In genomic region chr12:26314959-26315358, GRCm38 (mm10) we compare ENCODE assay signal across 8 mouse cellular contexts.
DNase-seq lines count a peak whose midpoint lies in the region; ATAC-seq and TF ChIP-seq lines count a peak whose summit lies in the region.

No protein-coding gene starts in this region.

- no peak overlapping the region for H3K9ac ChIP-seq in neural tube, embryonic 12.5 days
- no peak overlapping the region for H3K9ac ChIP-seq in midbrain, postnatal 0 days (replicated peaks; ENCODE audit: low read length, poor library complexity, severe bottlenecking)

- H3K36me3 ChIP-seq in neural tube, embryonic 12.5 days: peaks cover 59% of the 10 kb centered on the region
- peaks cover 27% of the 10 kb centered on the region for H3K36me3 ChIP-seq in midbrain, postnatal 0 days (ENCODE audit: insufficient read depth, low read length)

- H3K27me3 ChIP-seq in neural tube, embryonic 12.5 days (replicated peaks): no peaks in the 10 kb centered on the region
- no peaks in the 10 kb centered on the region for H3K27me3 ChIP-seq in midbrain, postnatal 0 days (ENCODE audit: insufficient read depth, low read length)

- peak; percentile 35 to 73 for DNase-seq in adrenal gland, adult (ENCODE audit: inconsistent age in 2 of 2, low spot score in 1 of 2)
- no peak for DNase-seq in adrenal gland, postnatal 4 days (ENCODE audit: low spot score in 2 of 2)
- DNase-seq in neural tube, embryonic 10.5 days (ENCODE audit: extremely low spot score, low spot score): no peak
- peak; percentile 30 to 37 for DNase-seq in cerebellum, postnatal 36 days
- DNase-seq in kidney, adult 9 months: peak; percentile 45
- peak; percentile 54 for DNase-seq in midbrain, postnatal 0 days (ENCODE audit: low spot score)
- peak; percentile 64 to 66 for DNase-seq in thymus, postnatal 36 days

- ATAC-seq in neural tube, embryonic 12.5 days (ENCODE audit: low FRiP score, low read depth): peak; percentile 50; the same call in 1 of the 2 replicates
- peak; percentile 66; the same call in 1 of the 2 replicates for ATAC-seq in midbrain, postnatal 0 days (ENCODE audit: low FRiP score)

- TF ChIP-seq CTCF in midbrain, postnatal 0 days (IDR thresholded peaks at IDR 0.05): peak; percentile 81

- no peaks in the 10 kb centered on the region for H3K9me3 ChIP-seq in neural tube, embryonic 12.5 days
- H3K9me3 ChIP-seq in midbrain, postnatal 0 days (ENCODE audit: low read length): no peaks in the 10 kb centered on the region

- 49% methylated on average over 5 of the region's 5 CpGs for WGBS in neural tube, embryonic 12.5 days
- 45% methylated on average over 5 of the region's 5 CpGs for WGBS in midbrain, postnatal 0 days

- H3K4me2 ChIP-seq in neural tube, embryonic 12.5 days (replicated peaks): no peak overlapping the region
- H3K4me2 ChIP-seq in midbrain, postnatal 0 days (ENCODE audit: low read depth, low read length, poor library complexity, severe bottlenecking): no peak overlapping the region

- H3K27ac ChIP-seq in neural tube, embryonic 12.5 days: no peak overlapping the region
- no peak overlapping the region for H3K27ac ChIP-seq in midbrain, postnatal 0 days (ENCODE audit: low read depth, low read length)

- no peaks in the 10 kb centered on the region for H3K4me1 ChIP-seq in neural tube, embryonic 12.5 days
- no peaks in the 10 kb centered on the region for H3K4me1 ChIP-seq in midbrain, postnatal 0 days (ENCODE audit: insufficient read depth, low read length)

- H3K4me3 ChIP-seq in neural tube, embryonic 12.5 days: no peak overlapping the region
- H3K4me3 ChIP-seq in midbrain, postnatal 0 days (ENCODE audit: low read depth, low read length): no peak overlapping the region

Comparison
In these comparisons a context has a peak if more than half of its experiments do, and no peak if none do; other contexts are left out.
1. DNase-seq: peak in adrenal gland, adult (2 of 2), cerebellum, postnatal 36 days (2 of 2), kidney, adult 9 months (single experiment), midbrain, postnatal 0 days (single experiment) and thymus, postnatal 36 days (2 of 2); none in adrenal gland, postnatal 4 days (0 of 2) and neural tube, embryonic 10.5 days (single experiment).